Mouse (Mus musculus): Measurements from ENCODE around the gene Hpse. TPM values are rescaled to one million over a fixed set of nuclear protein-coding genes. Genes with fewer than 3 reads are reported as not detected.

The Hpse gene
- total RNA-seq, 1 experiment, result 1.2 TPM

DNA sequence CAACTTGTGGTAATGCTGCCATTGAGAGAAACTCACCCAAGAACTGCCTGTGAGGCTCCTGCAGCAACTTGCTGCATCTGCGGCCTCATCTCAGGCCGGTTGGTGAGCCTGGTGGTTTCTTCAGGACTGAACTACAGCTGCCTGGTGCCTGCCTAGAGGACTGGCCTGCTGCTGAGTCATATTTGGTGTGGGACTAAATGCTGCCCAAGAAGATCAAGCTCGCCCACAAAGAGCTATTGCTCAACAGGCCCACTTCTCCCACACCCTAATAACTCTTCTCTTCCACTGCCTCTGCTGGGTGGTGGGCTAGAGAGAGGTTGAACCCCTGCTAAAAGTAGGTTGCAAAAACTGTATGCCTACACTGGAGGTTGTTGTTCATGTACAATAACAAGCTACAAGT, 17.2 kb downstream of the Hpse start:
- Histone ChIP-seq H3K36me3 (ENCODE audit: control insufficient read depth, insufficient read depth, low read length, poor library complexity, severe bottlenecking) (no peaks in the 10 kb centered on the region), H3K27ac (ENCODE audit: insufficient read depth, low read depth, low read length, poor library complexity, severe bottlenecking) (no peak overlapping the region), H3K4me3 (ENCODE audit: insufficient read depth in 1 of 2, low read depth in 1 of 2, low read length in 2 of 2, poor library complexity in 1 of 2, severe bottlenecking in 1 of 2) (no peak overlapping the region), H3K9ac (ENCODE audit: insufficient read depth, low read depth, low read length, poor library complexity, severe bottlenecking) (no peak overlapping the region), H3K9me3 (ENCODE audit: control insufficient read depth, insufficient read depth, low read depth, low read length) (no peaks in the 10 kb centered on the region), H3K4me1 (ENCODE audit: control insufficient read depth in 2 of 2, insufficient read depth in 2 of 2, low read length in 2 of 2, poor library complexity in 1 of 2) (peaks cover 3 to 5% of the 10 kb centered on the region in 2 experiments; a peak in 2 of 4 replicates)
- no peak for TF ChIP-seq ZNF384 (IDR thresholded peaks at IDR 0.05; ENCODE audit: low read depth, low read length)
- TF ChIP-seq ZC3H11A (IDR thresholded peaks at IDR 0.05; ENCODE audit: borderline replicate concordance, low read depth, low read length), result no peak
- no peak for TF ChIP-seq MAFK (IDR thresholded peaks at IDR 0.05; ENCODE audit: insufficient read depth, low read depth, low read length)
- no peak for TF ChIP-seq CHD2 (IDR thresholded peaks at IDR 0.05; ENCODE audit: low read depth, low read length)
- TF ChIP-seq HCFC1 (IDR thresholded peaks at IDR 0.05; ENCODE audit: borderline replicate concordance, insufficient read depth, low read length), result no peak
- no peak for DNase-seq (ENCODE audit: low read depth, low spot score)
- in situ Hi-C loops (cut with MboI; ENCODE audit: low sequenced_read_pairs in 2 of 2, unreplicated experiment in 2 of 2), result loop anchor here in 1 of 2 experiments (25.0 kb wide), 1 partner anchor 960 kb away; the partner anchor contains the start of gene Nkx6-1

DNA sequence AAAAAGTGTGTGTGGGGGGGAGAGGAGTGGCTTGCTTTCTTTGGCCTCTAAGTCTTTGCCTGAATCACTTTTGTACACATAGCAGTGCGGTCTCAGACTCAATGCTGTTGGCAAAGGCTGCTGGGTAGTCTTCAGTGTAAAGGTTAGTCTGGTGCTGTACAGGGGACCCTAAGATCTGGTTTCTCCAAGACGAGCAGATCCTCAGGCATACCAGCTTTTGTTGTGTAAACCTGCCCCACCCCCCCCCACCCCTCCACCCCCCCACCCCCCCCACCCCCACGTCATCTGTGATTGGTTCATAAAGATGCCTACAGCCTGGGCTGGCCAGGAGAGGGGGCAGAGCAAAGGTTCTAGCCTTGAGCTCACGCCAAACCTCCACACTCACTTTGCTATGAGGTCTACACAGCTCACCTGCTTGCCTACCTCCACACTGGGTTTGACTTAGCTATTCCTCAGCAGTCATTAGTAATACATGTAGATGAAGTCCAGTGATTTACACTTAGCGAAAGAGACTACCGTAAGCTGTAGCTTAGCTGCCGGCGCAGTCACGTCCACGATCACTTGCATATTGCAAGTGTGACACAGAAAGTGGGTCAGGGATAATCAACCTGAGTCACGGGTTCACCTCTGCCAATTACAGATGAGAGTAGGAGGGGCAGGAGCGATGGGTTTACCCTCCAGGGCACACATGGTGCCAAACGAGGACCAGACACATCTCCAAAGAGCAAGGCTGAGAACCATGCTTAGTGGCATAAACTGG, 18.5 kb downstream of the Hpse start:
- Histone ChIP-seq H3K4me3 (ENCODE audit: insufficient read depth in 1 of 2, low read depth in 1 of 2, low read length in 2 of 2, poor library complexity in 1 of 2, severe bottlenecking in 1 of 2) (peak overlapping the region in 1 of 2 experiments; percentile 23; a peak in 2 of 4 replicates), H3K9ac (ENCODE audit: insufficient read depth, low read depth, low read length, poor library complexity, severe bottlenecking) (no peak overlapping the region), H3K9me3 (ENCODE audit: control insufficient read depth, insufficient read depth, low read depth, low read length) (no peaks in the 10 kb centered on the region), H3K36me3 (ENCODE audit: control insufficient read depth, insufficient read depth, low read length, poor library complexity, severe bottlenecking) (no peaks in the 10 kb centered on the region), H3K4me1 (ENCODE audit: control insufficient read depth in 2 of 2, insufficient read depth in 2 of 2, low read length in 2 of 2, poor library complexity in 1 of 2) (peaks cover 3 to 5% of the 10 kb centered on the region in 2 experiments; a peak in 2 of 4 replicates), H3K27ac (ENCODE audit: insufficient read depth, low read depth, low read length, poor library complexity, severe bottlenecking) (no peak overlapping the region)
- in situ Hi-C loops (cut with MboI; ENCODE audit: low sequenced_read_pairs in 2 of 2, unreplicated experiment in 2 of 2), result loop anchor here in 1 of 2 experiments (25.0 kb wide), 1 partner anchor 961 kb away; the partner anchor contains the start of gene Nkx6-1
- TF ChIP-seq ZC3H11A (IDR thresholded peaks at IDR 0.05; ENCODE audit: borderline replicate concordance, low read depth, low read length) (no peak), CHD2 (IDR thresholded peaks at IDR 0.05; ENCODE audit: low read depth, low read length) (no peak), MAFK (IDR thresholded peaks at IDR 0.05; ENCODE audit: insufficient read depth, low read depth, low read length) (no peak), ZNF384 (IDR thresholded peaks at IDR 0.05; ENCODE audit: low read depth, low read length) (no peak)
- DNase-seq (ENCODE audit: low read depth, low spot score), result no peak

DNA sequence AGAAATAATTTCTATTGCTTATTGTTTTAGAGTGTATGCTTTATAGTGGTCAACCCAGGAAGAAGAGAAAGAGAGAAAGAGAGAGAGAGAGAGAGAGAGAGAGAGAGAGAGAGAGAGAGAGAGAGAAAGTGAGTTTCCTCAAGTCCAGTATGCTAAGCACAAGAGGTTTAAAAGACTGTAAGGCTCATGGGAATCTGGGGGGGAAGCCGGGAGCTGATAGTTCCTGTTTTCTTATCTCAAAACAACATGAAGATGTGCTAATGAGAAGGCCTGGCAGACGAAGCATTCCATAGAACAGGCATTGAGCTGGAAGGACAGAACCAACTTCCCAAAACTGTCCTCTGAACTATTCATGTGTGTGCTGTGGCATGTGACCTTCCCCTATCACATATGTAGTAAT, 21.6 kb downstream of the Hpse start:
- Histone ChIP-seq H3K4me1 (ENCODE audit: control insufficient read depth in 2 of 2, insufficient read depth in 2 of 2, low read length in 2 of 2, poor library complexity in 1 of 2) (peaks cover 3 to 5% of the 10 kb centered on the region in 2 experiments; a peak in 2 of 4 replicates), H3K4me3 (ENCODE audit: insufficient read depth in 1 of 2, low read depth in 1 of 2, low read length in 2 of 2, poor library complexity in 1 of 2, severe bottlenecking in 1 of 2) (no peak overlapping the region), H3K9ac (ENCODE audit: insufficient read depth, low read depth, low read length, poor library complexity, severe bottlenecking) (no peak overlapping the region), H3K9me3 (ENCODE audit: control insufficient read depth, insufficient read depth, low read depth, low read length) (no peaks in the 10 kb centered on the region), H3K36me3 (ENCODE audit: control insufficient read depth, insufficient read depth, low read length, poor library complexity, severe bottlenecking) (no peaks in the 10 kb centered on the region), H3K27ac (ENCODE audit: insufficient read depth, low read depth, low read length, poor library complexity, severe bottlenecking) (no peak overlapping the region)
- TF ChIP-seq CHD2 (IDR thresholded peaks at IDR 0.05; ENCODE audit: low read depth, low read length) (no peak), HCFC1 (IDR thresholded peaks at IDR 0.05; ENCODE audit: borderline replicate concordance, insufficient read depth, low read length) (no peak)
- in situ Hi-C loops (cut with MboI; ENCODE audit: low sequenced_read_pairs in 2 of 2, unreplicated experiment in 2 of 2), result no loop called here
- no peak for DNase-seq (ENCODE audit: low read depth, low spot score)

DNA sequence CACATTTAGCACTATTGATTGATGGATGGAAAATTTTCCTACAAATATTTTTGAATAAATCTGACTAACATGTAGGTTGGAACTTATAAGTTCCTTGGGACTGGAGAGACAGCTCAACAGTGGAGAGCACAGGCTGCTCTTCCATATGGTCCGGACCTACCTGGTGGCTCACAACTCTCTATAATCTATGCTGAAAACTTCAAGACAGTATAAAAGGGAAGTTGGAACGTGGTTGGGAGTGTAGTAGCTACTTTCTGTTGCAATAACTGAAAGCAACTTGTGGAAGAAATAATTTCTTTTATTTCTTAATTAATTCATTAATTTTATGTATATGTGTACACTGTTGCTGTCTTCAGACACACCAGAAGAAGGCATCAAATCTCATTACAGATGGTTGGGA, 22.1 kb downstream of the Hpse start:
- DNase-seq (ENCODE audit: low read depth, low spot score), result no peak
- in situ Hi-C loops (cut with MboI; ENCODE audit: low sequenced_read_pairs in 2 of 2, unreplicated experiment in 2 of 2), result no loop called here
- no peak overlapping the region for H3K9ac ChIP-seq (ENCODE audit: insufficient read depth, low read depth, low read length, poor library complexity, severe bottlenecking)
- no peaks in the 10 kb centered on the region for H3K9me3 ChIP-seq (ENCODE audit: control insufficient read depth, insufficient read depth, low read depth, low read length)
- no peak overlapping the region for H3K4me3 ChIP-seq (ENCODE audit: insufficient read depth in 1 of 2, low read depth in 1 of 2, low read length in 2 of 2, poor library complexity in 1 of 2, severe bottlenecking in 1 of 2)
- no peak for TF ChIP-seq MAFK (IDR thresholded peaks at IDR 0.05; ENCODE audit: insufficient read depth, low read depth, low read length)
- TF ChIP-seq ZC3H11A (IDR thresholded peaks at IDR 0.05; ENCODE audit: borderline replicate concordance, low read depth, low read length), result no peak
- TF ChIP-seq HCFC1 (IDR thresholded peaks at IDR 0.05; ENCODE audit: borderline replicate concordance, insufficient read depth, low read length), result no peak
- no peak for TF ChIP-seq CHD2 (IDR thresholded peaks at IDR 0.05; ENCODE audit: low read depth, low read length)
- peaks cover 3 to 5% of the 10 kb centered on the region in 2 experiments; a peak in 2 of 4 replicates for H3K4me1 ChIP-seq (ENCODE audit: control insufficient read depth in 2 of 2, insufficient read depth in 2 of 2, low read length in 2 of 2, poor library complexity in 1 of 2)
- no peak overlapping the region for H3K27ac ChIP-seq (ENCODE audit: insufficient read depth, low read depth, low read length, poor library complexity, severe bottlenecking)
- H3K36me3 ChIP-seq (ENCODE audit: control insufficient read depth, insufficient read depth, low read length, poor library complexity, severe bottlenecking), result no peaks in the 10 kb centered on the region
